Mouse (Mus musculus): ENCODE data around the gene Smyd3. TPM values are rescaled to one million over a fixed set of nuclear protein-coding genes. Genes with fewer than 3 reads are reported as not detected.

Smyd3 gene
- total RNA-seq, 2 experiments from 2014 or later: 34.0 to 39.8 TPM

DNA sequence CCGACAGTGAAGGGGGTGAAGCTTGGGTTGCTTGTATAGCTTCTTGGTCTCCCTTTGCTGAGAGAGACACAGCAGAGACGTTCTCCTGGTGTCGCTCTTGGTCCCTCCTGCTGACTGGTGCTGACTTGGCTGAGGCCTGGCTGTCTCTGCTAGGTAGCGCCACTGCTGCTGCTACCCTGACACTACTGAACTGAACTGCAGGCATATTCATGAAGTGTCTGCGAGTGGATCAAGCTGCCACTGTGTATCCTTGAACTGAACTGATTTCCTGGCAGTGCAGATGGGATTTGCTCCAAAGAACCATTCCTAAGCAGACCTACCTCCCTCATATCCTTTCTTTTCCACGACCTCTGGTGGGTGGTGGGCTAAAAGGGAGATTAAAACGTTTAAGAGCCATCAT lies 523.6 kb downstream of the Smyd3 start:
- DNase-seq: no peak
- intact Hi-C loops (cut with DNase I): no loop called here

DNA sequence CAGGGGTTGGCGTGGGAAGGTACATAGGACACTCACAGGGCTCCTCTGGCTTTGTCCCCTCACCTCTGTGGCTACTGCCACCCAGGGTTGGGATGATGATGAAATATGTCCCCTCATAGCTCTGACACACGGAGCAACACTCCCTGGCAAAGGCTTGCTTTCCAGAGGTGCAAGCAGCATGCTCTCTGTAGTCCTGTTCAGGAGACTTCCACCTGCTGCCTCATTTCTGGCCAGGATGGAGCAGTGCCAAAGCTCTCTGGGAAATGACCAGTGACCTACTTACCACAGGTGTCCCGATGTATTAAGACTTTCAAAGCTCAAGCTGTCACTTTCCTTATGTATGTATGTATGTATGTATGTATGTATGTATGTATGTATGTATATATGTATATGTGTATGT lies 525.3 kb downstream of the Smyd3 start:
- DNase-seq: peak; percentile 32
- intact Hi-C loops (cut with DNase I): no loop called here

DNA sequence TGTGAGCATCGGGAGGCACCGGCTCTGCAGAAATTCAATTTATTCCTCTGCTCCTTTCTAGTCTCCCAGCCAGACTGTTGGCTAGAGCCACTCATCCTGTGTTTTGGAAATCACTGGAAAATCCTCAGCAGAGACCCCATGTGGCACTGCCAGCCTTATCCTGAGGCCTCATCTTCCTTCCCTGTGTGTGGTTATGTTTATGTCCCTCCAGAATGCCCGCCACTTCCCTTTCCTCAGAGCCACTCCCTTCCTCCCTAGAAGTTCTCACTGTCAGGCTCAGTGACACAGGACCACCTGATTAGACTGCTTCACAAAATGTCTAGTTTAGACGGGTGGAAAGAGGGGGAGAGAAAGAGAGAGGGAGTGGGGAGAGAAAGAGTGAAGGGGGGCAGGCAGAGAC lies 526.4 kb downstream of the Smyd3 start:
- intact Hi-C loops (cut with DNase I): no loop called here

DNA sequence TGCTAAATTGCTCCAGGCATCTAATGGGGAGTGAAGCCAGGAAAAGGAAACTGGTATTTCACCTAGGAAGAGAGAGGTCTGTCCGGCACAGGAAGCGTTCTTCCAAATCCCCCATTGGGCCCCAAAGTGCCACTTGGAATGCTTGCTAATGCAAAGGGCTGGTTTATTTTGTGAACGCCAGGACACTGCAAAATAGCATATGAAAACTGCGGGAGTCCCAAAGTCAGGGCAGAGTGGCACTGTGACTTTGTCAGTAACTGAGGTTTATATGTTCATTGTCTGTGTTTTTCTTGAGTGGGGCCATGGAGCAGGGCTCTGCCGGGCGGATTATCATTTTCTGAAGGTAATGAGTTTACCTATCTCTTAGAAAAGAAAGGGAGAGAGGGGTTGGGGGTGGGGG lies 526.8 kb downstream of the Smyd3 start:
- no peak for DNase-seq
- intact Hi-C loops (cut with DNase I): no loop called here

More for the DNA sequence above, 526.4 kb downstream of the Smyd3 start:
- DNase-seq: no peak

DNA sequence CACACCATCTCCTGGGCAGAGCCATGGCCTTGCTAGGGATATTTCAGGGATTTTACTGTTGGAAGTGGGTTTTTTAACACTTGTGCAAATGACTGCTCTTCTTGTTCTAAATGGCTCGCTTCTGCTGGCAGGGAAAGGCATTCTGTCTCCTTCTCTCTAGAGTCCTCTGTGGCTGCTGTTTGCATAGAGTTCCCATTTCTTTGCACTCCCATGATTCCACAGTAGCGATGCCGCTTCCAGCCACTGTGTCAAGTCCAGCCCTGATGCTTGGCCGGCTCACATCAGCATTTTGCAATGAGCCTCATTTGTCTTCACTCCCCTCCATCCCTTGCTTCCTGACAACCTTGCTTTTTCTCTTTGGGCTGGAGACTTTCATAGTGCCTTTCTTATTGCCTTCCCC lies 528.4 kb downstream of the Smyd3 start:
- no peak for DNase-seq
- intact Hi-C loops (cut with DNase I): no loop called here

DNA sequence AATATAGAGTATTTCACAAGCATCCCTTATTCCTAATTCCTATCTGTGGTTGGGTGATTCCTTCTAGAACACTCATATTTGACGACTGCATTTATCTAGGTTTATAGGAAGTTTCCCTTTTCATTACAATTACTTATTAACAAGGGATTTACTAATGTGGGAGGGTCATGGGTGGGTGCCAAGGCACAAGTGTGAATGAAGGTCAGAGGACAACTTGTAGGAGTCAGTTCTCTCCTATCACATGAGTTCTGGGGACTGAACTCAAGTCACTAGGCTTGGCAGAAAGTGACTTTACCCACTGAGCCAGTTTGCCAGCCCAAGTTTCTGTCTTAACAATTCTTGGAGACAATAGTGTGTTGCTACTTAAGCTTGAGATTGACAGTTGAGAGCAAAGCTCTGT lies 529.7 kb downstream of the Smyd3 start:
- intact Hi-C loops (cut with DNase I): no loop called here
- DNase-seq: no peak

DNA sequence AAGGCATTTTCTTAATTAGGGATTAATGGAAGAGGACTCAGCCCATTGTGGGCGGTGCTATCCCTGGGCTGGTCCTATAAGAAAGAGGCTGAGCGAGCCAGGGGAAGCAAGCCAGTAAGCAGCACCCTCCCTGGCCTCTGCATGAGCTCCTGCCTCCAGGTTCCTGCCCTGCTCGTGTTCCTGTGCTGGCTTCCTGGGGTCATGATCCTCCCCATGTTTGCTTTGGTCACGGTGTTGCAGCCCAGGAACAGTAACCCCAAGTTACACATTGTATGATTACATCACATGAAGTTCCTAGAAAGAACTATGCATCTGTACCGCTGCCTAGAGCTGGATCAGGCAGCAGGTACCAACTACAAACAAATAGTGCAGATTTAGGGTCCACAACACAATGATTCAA lies 536.2 kb downstream of the Smyd3 start:
- no peak for DNase-seq
- intact Hi-C loops (cut with DNase I): no loop called here

DNA sequence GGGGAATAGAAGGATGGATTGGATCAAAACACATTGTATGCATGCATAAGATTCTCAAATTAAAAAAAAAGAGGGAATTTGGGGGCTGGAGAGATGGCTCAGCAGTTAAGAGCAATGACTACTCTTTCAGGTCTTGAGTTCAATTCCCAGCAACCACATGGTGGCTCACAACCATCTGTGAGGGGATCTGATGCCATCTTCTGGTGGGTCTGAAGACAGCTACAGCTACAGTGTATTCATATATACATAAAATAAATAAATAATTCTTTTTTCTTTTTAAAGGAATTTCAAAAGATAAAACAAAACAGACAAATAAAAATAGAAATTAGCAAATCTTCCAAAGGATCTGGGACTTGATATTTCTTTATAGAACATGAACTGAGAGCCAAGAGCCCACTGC lies 537.7 kb downstream of the Smyd3 start:
- no peak for DNase-seq

DNA sequence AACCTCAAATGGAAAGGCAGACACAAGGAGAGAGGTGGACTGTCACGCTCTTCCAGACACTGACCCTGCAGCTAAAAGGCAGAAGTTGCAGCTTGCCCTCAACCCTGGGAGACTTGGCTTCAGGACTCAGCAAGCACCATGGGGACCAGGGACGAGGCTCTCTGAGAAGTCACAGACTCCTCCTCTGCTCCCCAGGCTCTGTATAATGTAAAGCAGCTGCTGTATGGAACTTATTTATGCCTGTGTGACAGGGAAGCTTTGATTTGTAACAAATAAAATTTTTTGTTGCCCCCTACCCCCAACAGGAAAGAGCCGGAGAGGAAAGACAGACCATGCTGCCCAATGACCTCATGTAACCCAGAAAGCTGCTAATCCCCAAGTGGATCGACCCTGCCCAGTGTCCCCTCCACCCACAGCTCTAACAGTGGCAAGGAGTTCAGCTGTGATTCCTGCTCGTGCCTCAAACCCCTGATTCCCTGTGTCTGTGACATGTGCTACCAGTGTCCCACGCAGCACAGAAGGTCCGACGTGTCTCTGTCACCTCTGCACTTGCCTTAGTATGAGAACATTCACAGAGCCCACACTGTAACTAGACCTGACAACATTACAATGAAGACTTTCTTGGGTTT lies 539.1 kb downstream of the Smyd3 start:
- DNase-seq: no peak
- intact Hi-C loops (cut with DNase I): no loop called here

More for the DNA sequence above, 537.7 kb downstream of the Smyd3 start:
- intact Hi-C loops (cut with DNase I): no loop called here

DNA sequence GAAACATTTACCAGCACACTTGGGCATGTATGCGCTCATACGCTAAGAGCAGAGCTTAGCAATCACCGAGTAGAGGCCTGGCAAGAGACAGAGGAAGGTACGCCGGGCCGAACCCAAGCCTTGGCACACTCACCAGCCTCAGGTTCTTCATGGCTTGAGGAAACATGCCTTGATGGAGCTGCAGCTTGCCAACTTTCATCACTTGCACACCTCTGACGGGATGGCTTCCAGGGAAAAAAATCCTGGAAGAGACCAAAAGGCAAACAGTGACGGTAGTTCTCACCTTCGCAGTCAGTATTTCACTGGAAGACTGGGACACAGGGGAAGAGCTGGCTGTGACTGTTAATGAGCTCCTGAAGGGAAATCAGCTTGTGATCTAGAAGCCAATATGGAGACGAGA lies 545.8 kb downstream of the Smyd3 start:
- intact Hi-C loops (cut with DNase I): no loop called here
- DNase-seq: no peak

DNA sequence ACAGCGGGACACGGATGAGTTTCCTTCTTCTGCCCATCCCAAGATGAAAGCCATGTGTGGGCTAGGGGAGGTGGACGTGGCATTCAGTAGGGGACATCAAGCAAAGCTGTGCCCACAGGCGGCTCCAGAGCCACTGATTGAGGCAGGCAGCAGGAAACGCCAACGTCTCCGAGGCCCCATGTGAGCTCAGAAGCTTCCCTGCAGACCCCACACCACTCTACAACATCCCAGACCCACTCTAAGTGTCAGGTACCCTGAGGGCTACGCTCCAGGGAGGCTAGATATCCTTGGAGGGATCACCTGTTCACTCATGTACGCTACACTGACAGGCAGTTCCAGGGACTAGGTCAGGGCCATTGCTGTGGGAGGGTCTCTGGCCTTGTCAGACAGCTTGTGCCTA lies 556.2 kb downstream of the Smyd3 start:
- intact Hi-C loops (cut with DNase I): loop anchor here (5.0 kb wide), 1 partner anchor 434 kb away; the partner anchor contains the start of gene Kif26b
- DNase-seq: no peak

DNA sequence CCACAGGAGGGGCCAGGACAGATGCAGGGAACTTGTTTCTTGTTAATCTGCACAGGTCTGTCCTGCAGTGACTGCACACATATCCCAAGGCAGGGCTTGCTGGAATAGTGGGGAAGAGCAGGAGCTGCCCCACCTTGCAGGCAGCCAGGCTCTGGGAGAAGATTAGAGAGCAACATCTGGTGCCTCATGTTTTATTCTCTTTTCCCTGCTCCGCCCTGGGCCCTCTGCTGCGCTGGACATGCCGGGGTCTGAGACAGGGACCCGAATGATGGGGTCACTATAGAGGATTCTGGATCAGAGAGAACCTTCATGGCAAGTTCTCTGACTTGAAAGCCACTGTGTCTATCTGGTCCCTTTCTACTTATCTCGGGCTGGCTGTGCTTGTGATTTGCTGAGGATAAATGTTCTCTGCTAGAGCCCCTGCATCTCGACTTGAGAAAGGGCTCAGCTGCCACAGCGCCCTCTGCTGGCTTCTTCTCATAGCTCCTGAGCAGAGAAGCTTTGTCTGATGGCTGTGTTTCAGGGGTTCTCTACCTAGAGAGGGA lies 557.8 kb downstream of the Smyd3 start:
- DNase-seq: peak; percentile 90
- intact Hi-C loops (cut with DNase I): loop anchor here (5.0 kb wide), 1 partner anchor 433 kb away; the partner anchor contains the start of gene Kif26b

DNA sequence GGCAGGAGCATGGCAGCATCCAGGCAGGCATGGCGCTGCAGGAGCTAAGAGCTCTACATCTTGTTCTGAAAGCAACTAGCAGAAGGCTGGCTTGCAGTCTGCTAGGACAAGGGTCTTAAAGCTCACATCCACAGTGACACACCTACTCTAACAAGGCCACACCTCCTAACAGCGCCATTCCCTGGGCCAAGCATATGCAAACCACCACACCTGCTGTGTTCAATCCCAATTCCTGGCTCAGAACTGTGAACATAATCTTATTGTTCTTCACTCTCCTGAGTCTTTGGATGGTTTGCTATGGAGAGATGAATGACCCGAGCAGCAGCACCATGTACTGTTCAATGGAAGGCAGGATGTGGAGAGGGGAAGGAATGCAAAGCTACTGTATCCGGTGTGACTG lies 559.2 kb downstream of the Smyd3 start:
- intact Hi-C loops (cut with DNase I): no loop called here
- no peak for DNase-seq

DNA sequence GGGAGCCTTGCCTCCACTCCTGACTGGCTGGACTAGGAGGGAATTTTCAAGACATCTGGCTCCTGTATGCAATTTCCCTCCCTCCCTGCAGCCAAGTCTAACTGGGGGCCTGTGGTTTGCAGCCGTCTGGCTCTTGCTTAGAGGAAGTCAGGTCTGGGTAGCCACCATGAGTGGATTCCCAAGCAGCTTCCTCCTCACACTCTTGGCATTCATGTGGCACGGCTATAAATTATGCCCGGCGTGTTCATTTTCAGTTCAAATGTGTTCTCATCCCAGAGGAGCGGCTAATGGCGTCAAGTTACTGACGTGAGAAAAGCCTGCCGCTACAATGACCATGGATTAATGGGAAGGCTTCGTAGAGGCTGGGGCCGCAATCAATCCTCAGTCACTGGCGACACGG lies 564.9 kb downstream of the Smyd3 start:
- intact Hi-C loops (cut with DNase I): no loop called here
- DNase-seq: peak; percentile 18

DNA sequence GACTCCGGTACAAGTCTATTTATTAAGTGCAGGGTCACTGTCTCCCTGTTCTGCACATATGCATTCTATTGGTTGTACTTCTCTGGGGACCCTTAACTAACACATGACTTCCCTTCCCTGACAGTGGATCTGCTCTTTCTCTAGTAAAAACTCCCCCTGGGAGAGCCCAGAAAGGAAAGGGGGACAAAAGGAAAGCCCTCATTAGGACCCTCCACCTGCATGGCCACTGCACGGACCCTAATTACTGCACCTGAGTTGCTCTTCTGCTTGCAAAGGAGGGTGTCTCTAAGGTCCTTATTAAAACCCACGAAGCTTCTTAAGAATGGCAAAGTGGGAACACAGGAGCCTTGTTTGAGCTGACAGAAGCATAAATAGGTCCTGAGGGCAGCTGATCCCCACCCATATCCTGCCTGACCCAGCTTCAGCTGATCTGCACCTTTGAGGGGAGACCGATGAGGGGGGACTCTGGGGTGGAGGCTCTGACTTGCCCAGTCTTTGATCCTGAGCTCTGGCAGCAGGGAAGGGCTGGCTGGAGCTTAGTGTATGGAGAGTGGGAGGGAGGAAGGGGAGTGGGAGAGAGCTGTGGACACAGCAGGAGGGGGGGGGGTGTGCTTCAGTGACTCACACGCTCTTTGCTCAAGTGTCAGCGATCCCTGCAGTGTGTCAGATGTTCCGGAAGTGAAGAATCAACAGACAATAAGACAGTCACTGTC lies 575.4 kb downstream of the Smyd3 start:
- intact Hi-C loops (cut with DNase I): no loop called here
- no peak for DNase-seq

DNA sequence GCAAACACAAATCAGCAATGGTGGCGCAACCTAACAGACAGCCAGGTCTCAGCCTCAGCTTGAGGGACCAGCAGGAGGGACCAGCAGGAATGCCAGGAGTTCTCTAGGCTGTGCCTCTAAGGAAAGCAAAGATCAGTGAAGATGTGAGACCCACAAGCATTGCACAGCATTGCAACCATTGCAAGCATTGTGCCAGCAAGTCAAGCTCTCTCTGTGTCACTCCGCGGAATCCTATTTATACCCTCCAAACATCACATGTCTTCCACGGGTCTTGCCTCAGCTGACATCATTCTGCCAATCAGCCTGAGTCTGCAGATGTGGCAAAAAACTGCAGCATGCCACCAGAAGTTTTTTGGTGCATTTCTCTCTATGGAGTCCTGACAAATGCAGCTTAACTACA lies 577.5 kb downstream of the Smyd3 start:
- intact Hi-C loops (cut with DNase I): no loop called here
- DNase-seq: no peak

DNA sequence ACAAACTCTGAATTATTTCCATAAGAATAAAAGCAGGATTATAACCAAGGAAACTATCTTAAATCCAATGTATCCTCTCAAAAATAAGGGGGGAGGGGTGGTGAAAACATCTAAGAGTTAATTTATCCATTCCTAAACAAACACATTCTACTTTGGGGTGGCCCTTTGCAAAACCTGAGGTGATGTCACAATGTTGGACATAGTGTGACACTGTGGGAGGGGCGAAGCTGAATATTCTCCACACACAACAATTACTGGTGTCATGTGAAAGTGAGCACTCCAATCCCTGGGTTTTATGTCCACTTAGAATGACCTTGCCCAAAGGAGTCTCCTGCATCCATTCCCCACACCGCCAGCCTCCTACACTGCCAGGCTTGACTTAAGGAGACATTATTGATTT lies 580.9 kb downstream of the Smyd3 start:
- DNase-seq: no peak
- intact Hi-C loops (cut with DNase I): no loop called here

DNA sequence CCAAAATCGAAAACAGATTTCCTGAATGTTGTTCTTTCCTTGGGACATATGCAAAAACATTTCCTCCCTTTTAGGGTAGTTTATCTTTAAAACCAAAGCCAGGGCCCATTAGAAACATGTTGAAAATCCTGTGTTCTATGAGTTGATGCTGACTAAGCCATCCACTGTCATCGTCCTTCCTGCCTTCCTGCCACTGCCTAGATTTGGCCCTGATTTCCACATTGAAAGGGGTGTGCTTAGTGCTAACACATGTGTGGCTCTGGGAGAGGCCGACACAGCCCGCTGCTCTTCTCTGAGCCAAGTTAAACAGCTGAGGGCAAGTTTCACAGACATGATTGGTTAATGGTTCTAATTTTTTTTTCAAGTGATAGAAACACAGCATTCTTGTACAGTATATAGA lies 581.4 kb downstream of the Smyd3 start:
- intact Hi-C loops (cut with DNase I): no loop called here

DNA sequence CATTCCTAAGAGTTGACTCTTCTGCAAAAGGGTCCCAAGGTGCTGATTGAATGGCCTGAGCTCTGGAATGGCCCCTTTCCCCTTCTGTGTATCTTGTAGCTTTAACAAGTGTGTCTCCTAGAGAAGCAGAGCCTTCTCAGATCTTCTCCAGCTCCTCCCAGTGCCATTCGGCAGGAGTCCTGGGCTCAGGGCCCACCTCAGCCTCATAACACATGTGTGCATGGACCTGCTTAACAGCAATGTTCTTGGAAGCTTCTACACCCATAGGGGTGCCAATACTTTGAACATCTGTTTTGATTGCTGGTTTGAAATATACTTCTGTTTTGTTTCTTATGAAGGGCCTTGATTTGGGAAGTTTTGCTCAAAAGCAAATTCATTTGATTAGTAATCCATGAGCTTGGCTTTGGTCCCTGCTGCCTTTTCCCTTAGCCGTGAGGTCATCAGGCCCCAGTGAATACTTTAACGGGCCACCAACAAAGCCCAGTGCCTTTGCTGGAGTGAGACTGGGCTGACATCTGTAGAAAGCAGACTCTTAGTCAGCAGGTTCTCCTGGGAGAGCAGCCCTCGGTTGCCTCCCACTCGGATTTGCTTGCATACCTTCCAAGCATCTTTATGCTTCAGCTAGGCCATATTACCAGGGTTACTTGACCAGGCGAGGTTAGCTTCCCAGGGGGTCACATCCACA lies 583.7 kb downstream of the Smyd3 start:
- intact Hi-C loops (cut with DNase I): no loop called here
- no peak for DNase-seq

More for the DNA sequence above, 581.4 kb downstream of the Smyd3 start:
- DNase-seq: no peak

DNA sequence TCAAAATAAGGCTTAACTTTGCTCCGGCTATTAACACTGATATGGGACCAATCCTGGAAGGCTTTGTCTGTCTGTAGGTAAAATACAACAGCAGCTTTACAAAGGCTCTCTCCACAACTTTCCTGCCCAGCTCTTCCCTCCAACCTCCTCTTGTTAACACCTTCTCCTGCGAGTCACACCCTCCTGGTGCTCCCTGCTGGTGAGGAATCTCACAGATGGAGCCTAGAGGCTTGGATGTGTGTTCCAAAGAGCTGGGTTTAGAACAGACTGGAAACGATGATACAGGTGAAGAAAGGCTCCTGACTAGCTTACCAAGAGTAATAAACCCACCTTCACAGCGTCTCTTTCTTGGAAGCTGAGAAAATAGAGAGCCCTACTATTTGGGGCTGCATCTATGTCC lies 588.3 kb downstream of the Smyd3 start:
- no peak for DNase-seq
- intact Hi-C loops (cut with DNase I): no loop called here

DNA sequence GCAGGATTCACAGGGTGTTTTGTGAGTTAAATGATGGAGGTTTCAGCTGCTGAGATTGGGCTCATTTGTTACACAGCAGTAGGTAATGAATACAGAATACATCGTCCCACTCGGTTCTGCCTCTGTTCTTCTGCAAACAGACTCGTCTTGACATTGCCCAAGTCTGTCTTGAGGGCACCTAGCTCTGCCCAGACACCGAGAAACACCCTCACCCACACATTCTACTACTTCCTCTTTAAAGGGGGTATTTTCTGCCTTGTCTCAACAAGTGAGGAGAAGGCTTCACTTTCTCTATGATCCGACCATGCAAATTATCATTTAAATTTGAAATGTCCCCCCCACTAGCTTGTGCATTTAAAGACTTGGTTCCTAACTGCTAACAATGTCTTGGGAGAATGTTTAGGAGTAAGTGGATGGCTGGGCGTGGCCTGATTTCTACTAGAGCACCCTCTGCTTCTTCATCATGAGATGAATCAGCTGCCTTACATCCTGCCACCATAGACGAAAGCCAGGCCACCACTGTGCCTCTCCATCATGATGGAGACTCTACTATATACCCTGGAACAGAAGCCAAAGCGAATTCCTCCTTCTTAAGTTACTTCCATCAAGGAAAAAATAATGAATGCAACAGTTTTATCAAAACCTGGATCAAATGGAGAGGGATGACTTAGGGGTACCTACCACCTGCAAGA lies 593.2 kb downstream of the Smyd3 start:
- intact Hi-C loops (cut with DNase I): no loop called here
- DNase-seq: no peak
